Mouse (Mus musculus): ENCODE measurements around the gene Zfhx3.

- TF ChIP-seq CTCF (IDR thresholded peaks at IDR 0.05; ENCODE audit: low read depth), result no peak
- TF ChIP-seq EP300 (IDR thresholded peaks at IDR 0.05; ENCODE audit: low read depth), result no peak
Observed at GRCm38 (mm10) chr8:108999297-109000249, 1057.1 kb downstream of the Zfhx3 start.

Data from liver, embryonic 14.5 days (tissue).